Comparison of ENCODE assay signal across 9 mouse cellular contexts in the genomic region with DNA sequence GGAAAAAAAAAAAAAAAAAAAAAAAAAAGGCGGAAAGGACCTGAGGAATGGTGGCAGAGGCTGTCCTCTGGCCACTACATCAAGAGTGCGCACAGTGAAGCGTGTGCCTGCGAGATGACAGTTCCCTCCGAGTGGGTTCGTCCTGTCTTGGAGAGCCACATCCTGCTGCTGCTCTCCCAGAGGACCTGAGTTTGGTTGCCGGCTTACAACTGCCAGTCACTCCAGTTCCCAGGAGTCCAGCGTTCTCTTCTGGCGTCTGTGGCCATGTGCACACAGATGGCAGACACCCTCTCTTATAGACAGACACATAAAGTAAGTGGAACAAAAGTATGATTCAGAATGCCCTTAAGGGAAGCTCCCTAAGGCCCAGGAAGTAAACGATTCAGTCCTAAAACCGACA. TPM values are rescaled to one million over a fixed set of nuclear protein-coding genes. Genes with fewer than 3 reads are reported as not detected.
A peak's percentile ranks its signal among the peaks of the same experiment; 100 is the strongest.
DNase-seq lines count a peak whose midpoint lies in the region; ATAC-seq lines count a peak whose summit lies in the region.
"Had no signal": no experiment of that assay in that cellular context is flagged by ENCODE, and none has a peak within 500 bp of the region (broad histone marks: within the 10 kb centered on the region; RNA-seq: fewer than 3 reads in every experiment).

No protein-coding gene starts in this region.

- no peak overlapping the region for H3K27ac ChIP-seq in forebrain, embryonic 12.5 days
- no peak overlapping the region for H3K27ac ChIP-seq in forebrain, embryonic 10.5 days
- H3K27ac ChIP-seq in limb, embryonic 12.5 days: peak overlapping the region; percentile 56; the same call in 1 of the 2 replicates
- H3K27ac ChIP-seq: forebrain, embryonic 13.5 days had no signal

- H3K4me2 ChIP-seq in forebrain, embryonic 12.5 days: no peak overlapping the region
- H3K4me2 ChIP-seq in limb, embryonic 12.5 days: peak overlapping the region; percentile 45
- H3K4me2 ChIP-seq: forebrain, embryonic 13.5 days had no signal

- no peak overlapping the region for H3K9ac ChIP-seq in forebrain, embryonic 12.5 days
- no peak overlapping the region for H3K9ac ChIP-seq in limb, embryonic 12.5 days (replicated peaks)
- H3K9ac ChIP-seq: forebrain, embryonic 13.5 days had no signal

- no peaks in the 10 kb centered on the region for H3K9me3 ChIP-seq in forebrain, embryonic 12.5 days
- H3K9me3 ChIP-seq in forebrain, embryonic 10.5 days: no peaks in the 10 kb centered on the region
- H3K9me3 ChIP-seq in limb, embryonic 12.5 days: no peaks in the 10 kb centered on the region
- H3K9me3 ChIP-seq: forebrain, embryonic 13.5 days had no signal

- peaks cover 10% of the 10 kb centered on the region for H3K4me1 ChIP-seq in forebrain, embryonic 12.5 days
- peaks cover 37% of the 10 kb centered on the region for H3K4me1 ChIP-seq in forebrain, embryonic 10.5 days
- peaks cover 14% of the 10 kb centered on the region for H3K4me1 ChIP-seq in limb, embryonic 12.5 days (replicated peaks)

- H3K27me3 ChIP-seq in forebrain, embryonic 12.5 days: no peaks in the 10 kb centered on the region
- no peaks in the 10 kb centered on the region for H3K27me3 ChIP-seq in forebrain, embryonic 10.5 days (ENCODE audit: poor library complexity, severe bottlenecking)
- H3K27me3 ChIP-seq in limb, embryonic 12.5 days: no peaks in the 10 kb centered on the region
- H3K27me3 ChIP-seq: forebrain, embryonic 13.5 days had no signal

- H3K4me3 ChIP-seq in forebrain, embryonic 12.5 days (replicated peaks): no peak overlapping the region
- no peak overlapping the region for H3K4me3 ChIP-seq in forebrain, embryonic 10.5 days
- no peak overlapping the region for H3K4me3 ChIP-seq in limb, embryonic 12.5 days (replicated peaks)
- H3K4me3 ChIP-seq: forebrain, embryonic 13.5 days had no signal

- H3K36me3 ChIP-seq in forebrain, embryonic 12.5 days (replicated peaks): peaks cover 38% of the 10 kb centered on the region
- H3K36me3 ChIP-seq in forebrain, embryonic 10.5 days (replicated peaks): peaks cover 41% of the 10 kb centered on the region
- peaks cover 41% of the 10 kb centered on the region for H3K36me3 ChIP-seq in limb, embryonic 12.5 days

- ATAC-seq in forebrain, embryonic 12.5 days (ENCODE audit: low FRiP score): 0 out of 2 replicates have a peak, but pooled peaks have one; percentile 27
- 0 out of 2 replicates have a peak, but pooled peaks have one; percentile 19 for ATAC-seq in common myeloid progenitor, adult 5-6 weeks (replicated peaks; ENCODE audit: low read depth, poor library complexity, severe bottlenecking)
- 0 out of 2 replicates have a peak, but pooled peaks have one; percentile 1 for ATAC-seq in limb, embryonic 12.5 days (ENCODE audit: insufficient number of reproducible peaks, insufficient read depth, low FRiP score, low TSS enrichment, low read depth)
- ATAC-seq: forebrain, embryonic 13.5 days had no signal

- WGBS in forebrain, embryonic 12.5 days: 48% methylated on average over 11 of the region's 11 CpGs
- 57% methylated on average over 11 of the region's 11 CpGs for whole genome bisulfite sequencing in forebrain, embryonic 10.5 days
- 37% methylated on average over 11 of the region's 11 CpGs for WGBS in limb, embryonic 12.5 days

- intact Hi-C loops in heart, postnatal 14 days (cut with DNase I): loop anchor here (5.0 kb wide), 1 partner anchor 245 kb away; no protein-coding TSS in a partner anchor

- DNase-seq in forebrain, embryonic 10.5 days (ENCODE audit: extremely low spot score, low spot score): no peak
- DNase-seq in heart, postnatal 14 days: peak; percentile 40 to 41
- no peak for DNase-seq in urinary bladder, postnatal 14 days (ENCODE audit: low spot score)
- DNase-seq in cerebellum, postnatal 10 days: no peak
- no peak for DNase-seq in spleen, postnatal 4 days (ENCODE audit: low spot score in 2 of 2)

RNA-seq across cellular contexts. Expression of a gene that starts 27.3 kb away (rescaled TPM):
- 26.7 and 27.7 TPM in 2 replicates for polyA plus RNA-seq in forebrain, embryonic 12.5 days (2016; fragmentation: Nextera tagmentation; extraction: Ambion mirVana)
- polyA plus RNA-seq in forebrain, embryonic 10.5 days (2016; fragmentation: Nextera tagmentation; extraction: Ambion mirVana): 31.9 and 33.5 TPM in 2 replicates
- not detected in 2 replicates for total RNA-seq in common myeloid progenitor, adult 5-6 weeks (2017)
- 10 to 100 TPM; 77.5 to 83.7 TPM for total RNA-seq in heart, postnatal 14 days (2021)
- polyA plus RNA-seq in limb, embryonic 12.5 days (2016; fragmentation: Nextera tagmentation; extraction: Ambion mirVana): 86.9 and 99.6 TPM in 2 replicates

RNA-seq across cellular contexts. Expression of a gene that starts 43.8 kb away (rescaled TPM):
- 17.3 and 17.4 TPM in 2 replicates for polyA plus RNA-seq in forebrain, embryonic 12.5 days (2016; fragmentation: Nextera tagmentation; extraction: Ambion mirVana)
- 10.6 and 11.8 TPM in 2 replicates for polyA plus RNA-seq in forebrain, embryonic 10.5 days (2016; fragmentation: Nextera tagmentation; extraction: Ambion mirVana)
- total RNA-seq in common myeloid progenitor, adult 5-6 weeks (2017): 2.1 and 5.8 TPM in 2 replicates
- total RNA-seq in heart, postnatal 14 days (2021): 1 to 10 TPM; 3.8 to 5.4 TPM
- 13.8 and 16.3 TPM in 2 replicates for polyA plus RNA-seq in limb, embryonic 12.5 days (2016; fragmentation: Nextera tagmentation; extraction: Ambion mirVana)

Comparison
In these comparisons a context has a peak if more than half of its experiments do, and no peak if none do; other contexts are left out.
1. DNase-seq: peak in heart, postnatal 14 days (2 of 2); none in forebrain, embryonic 10.5 days (single experiment), urinary bladder, postnatal 14 days (single experiment), cerebellum, postnatal 10 days (0 of 2) and spleen, postnatal 4 days (0 of 2).
2. Peak in every context shown above with its lines, with median percentiles within 50 percentile points of each other: ATAC-seq.